Comparison of ENCODE assay signal across 10 mouse cellular contexts in genomic region chr5:105930282-105930681, GRCm38 (mm10). TPM values are rescaled to one million over a fixed set of nuclear protein-coding genes. Genes with fewer than 3 reads are reported as not detected.
DNase-seq lines count a peak whose midpoint lies in the region; ATAC-seq and TF ChIP-seq lines count a peak whose summit lies in the region.
"Had no signal": no experiment of that assay in that cellular context is flagged by ENCODE, and none has a peak within 500 bp of the region (broad histone marks: within the 10 kb centered on the region; RNA-seq: fewer than 3 reads in every experiment).

No protein-coding gene starts in this region.

- no peaks in the 10 kb centered on the region for H3K27me3 ChIP-seq in forebrain, postnatal 0 days (ENCODE audit: insufficient read depth, low read length)
- H3K27me3 ChIP-seq in forebrain, embryonic 15.5 days = no peaks in the 10 kb centered on the region
- H3K27me3 ChIP-seq in testis, adult 2 months (ENCODE audit: control insufficient read depth, insufficient read depth, low read length) = no peaks in the 10 kb centered on the region
- no peaks in the 10 kb centered on the region for H3K27me3 ChIP-seq in lung, embryonic 14.5 days (ENCODE audit: insufficient read depth, low read length)
- H3K27me3 ChIP-seq: limb, embryonic 15.5 days; stomach, embryonic 15.5 days had no signal

- no peak for TF ChIP-seq POLR2A in testis, adult 2 months (IDR thresholded peaks at IDR 0.05; ENCODE audit: control insufficient read depth, low read depth, low read length)

- H3K4me1 ChIP-seq in forebrain, postnatal 0 days (ENCODE audit: insufficient read depth) = no peaks in the 10 kb centered on the region
- no peaks in the 10 kb centered on the region for H3K4me1 ChIP-seq in forebrain, embryonic 15.5 days
- no peaks in the 10 kb centered on the region for H3K4me1 ChIP-seq in testis, adult 2 months (ENCODE audit: control insufficient read depth, insufficient read depth, low read length)
- H3K4me1 ChIP-seq in lung, embryonic 14.5 days (ENCODE audit: insufficient read depth) = no peaks in the 10 kb centered on the region
- H3K4me1 ChIP-seq: limb, embryonic 15.5 days; stomach, embryonic 15.5 days had no signal

- no peak overlapping the region for H3K4me2 ChIP-seq in forebrain, postnatal 0 days (ENCODE audit: low read depth)
- H3K4me2 ChIP-seq in forebrain, embryonic 15.5 days (replicated peaks) = no peak overlapping the region
- no peak overlapping the region for H3K4me2 ChIP-seq in lung, embryonic 14.5 days
- H3K4me2 ChIP-seq: limb, embryonic 15.5 days; stomach, embryonic 15.5 days had no signal

- 0 out of 2 replicates have a peak, but pooled peaks have one; percentile 14 for ATAC-seq in forebrain, postnatal 0 days
- no peak for ATAC-seq in forebrain, embryonic 15.5 days (replicated peaks)
- no peak for ATAC-seq in lung, embryonic 14.5 days (ENCODE audit: insufficient read depth)

- H3K9ac ChIP-seq in forebrain, postnatal 0 days = no peak overlapping the region
- H3K9ac ChIP-seq in forebrain, embryonic 15.5 days (replicated peaks) = no peak overlapping the region
- H3K9ac ChIP-seq in lung, embryonic 14.5 days = no peak overlapping the region
- H3K9ac ChIP-seq: limb, embryonic 15.5 days; stomach, embryonic 15.5 days had no signal

- DNase-seq in forebrain, postnatal 0 days = peak; percentile 41
- DNase-seq in testis, postnatal 10 days (ENCODE audit: low spot score) = no peak
- peak; percentile 68 for DNase-seq in lung, embryonic 14.5 days
- peak; percentile 11 for DNase-seq in thymus, postnatal 25 days
- no peak for DNase-seq in urinary bladder, postnatal 36 days (ENCODE audit: low spot score in 2 of 2)
- DNase-seq in layer of hippocampus, postnatal 25 days (ENCODE audit: extremely low spot score in 1 of 2, low spot score in 1 of 2) = no peak

- no peak overlapping the region for H3K4me3 ChIP-seq in forebrain, postnatal 0 days (ENCODE audit: low read depth, low read length)
- no peak overlapping the region for H3K4me3 ChIP-seq in forebrain, embryonic 15.5 days
- no peak overlapping the region for H3K4me3 ChIP-seq in testis, adult 2 months (ENCODE audit: control insufficient read depth, low read depth, low read length)
- H3K4me3 ChIP-seq in lung, embryonic 14.5 days (ENCODE audit: low read depth, low read length) = no peak overlapping the region
- H3K4me3 ChIP-seq: limb, embryonic 15.5 days; stomach, embryonic 15.5 days had no signal

- no peaks in the 10 kb centered on the region for H3K9me3 ChIP-seq in forebrain, postnatal 0 days (ENCODE audit: low read length)
- peaks cover 6% of the 10 kb centered on the region; the same call in 1 of the 2 replicates for H3K9me3 ChIP-seq in forebrain, embryonic 15.5 days
- H3K9me3 ChIP-seq in lung, embryonic 14.5 days (ENCODE audit: low read depth, low read length) = no peaks in the 10 kb centered on the region
- H3K9me3 ChIP-seq: limb, embryonic 15.5 days; stomach, embryonic 15.5 days had no signal

- peak; percentile 78 for TF ChIP-seq CTCF in forebrain, postnatal 0 days (IDR thresholded peaks at IDR 0.05; ENCODE audit: low read depth)
- peak; percentile 69; the same call in 1 of the 2 replicates for TF ChIP-seq CTCF in testis, adult 2 months (IDR thresholded peaks at IDR 0.05; ENCODE audit: control insufficient read depth, insufficient read depth, insufficient replicate concordance, low read depth, low read length)
- TF ChIP-seq CTCF in lung, embryonic 14.5 days (IDR thresholded peaks at IDR 0.05; ENCODE audit: low read depth) = peak; percentile 80

- WGBS in forebrain, postnatal 0 days = 36% methylated on average over 3 of the region's 3 CpGs
- WGBS in forebrain, embryonic 15.5 days = 29% methylated on average over 3 of the region's 3 CpGs
- WGBS in lung, embryonic 14.5 days = 26% methylated on average over 3 of the region's 3 CpGs

- H3K36me3 ChIP-seq in forebrain, postnatal 0 days (ENCODE audit: insufficient read depth) = peaks cover 5% of the 10 kb centered on the region; the same call in 1 of the 2 replicates
- H3K36me3 ChIP-seq in forebrain, embryonic 15.5 days = peaks cover 6% of the 10 kb centered on the region; the same call in 1 of the 2 replicates
- no peaks in the 10 kb centered on the region for H3K36me3 ChIP-seq in testis, adult 2 months (ENCODE audit: control insufficient read depth, insufficient read depth, low read length)
- no peaks in the 10 kb centered on the region for H3K36me3 ChIP-seq in lung, embryonic 14.5 days (ENCODE audit: insufficient read depth)
- H3K36me3 ChIP-seq: limb, embryonic 15.5 days had no signal

- H3K27ac ChIP-seq in forebrain, postnatal 0 days (ENCODE audit: low read depth, low read length) = no peak overlapping the region
- H3K27ac ChIP-seq in forebrain, embryonic 15.5 days (replicated peaks) = no peak overlapping the region
- H3K27ac ChIP-seq in testis, adult 2 months (ENCODE audit: control insufficient read depth, insufficient read depth, low read depth, low read length) = no peak overlapping the region
- no peak overlapping the region for H3K27ac ChIP-seq in lung, embryonic 14.5 days (ENCODE audit: low read depth)
- H3K27ac ChIP-seq: limb, embryonic 15.5 days; stomach, embryonic 15.5 days had no signal

RNA-seq across cellular contexts. Expression of gene Zfp326, which starts 53.9 kb away (rescaled TPM):
- total RNA-seq in forebrain, postnatal 0 days (2014; rRNA removed) = 22.3 and 36.0 TPM in 2 replicates
- polyA plus RNA-seq in forebrain, postnatal 0 days (2015; fragmentation: Nextera tagmentation; extraction: Ambion mirVana) = 25.4 and 35.5 TPM in 2 replicates
- 55.3 and 57.8 TPM in 2 replicates for polyA plus RNA-seq in forebrain, embryonic 15.5 days (2015; fragmentation: Nextera tagmentation; extraction: Ambion mirVana)
- polyA plus RNA-seq in testis, adult 2 months (2012; rRNA removed) = 12.3 and 14.2 TPM in 2 replicates
- 43.4 and 45.8 TPM in 2 replicates for polyA plus RNA-seq in lung, embryonic 14.5 days (2014; fragmentation: Nextera tagmentation; extraction: Ambion mirVana)
- 10 to 100 TPM; 29.3 to 35.5 TPM for total RNA-seq in layer of hippocampus, postnatal 25 days (2021)

Comparison
In these comparisons a context has a peak if more than half of its experiments do, and no peak if none do; other contexts are left out.
1. DNase-seq: peak in forebrain, postnatal 0 days (single experiment), lung, embryonic 14.5 days (single experiment) and thymus, postnatal 25 days (single experiment); none in testis, postnatal 10 days (single experiment), urinary bladder, postnatal 36 days (0 of 2) and layer of hippocampus, postnatal 25 days (0 of 2).
2. Peak in every context shown above with its lines, with median percentiles within 50 percentile points of each other: CTCF ChIP-seq.